Mouse (Mus musculus) heart, postnatal 0 days (tissue): ENCODE data around the gene Map1s.

ENCODE experiments used
- CTCF ChIP-seq: IDR thresholded peaks from 2 replicates; pipeline ENCODE4 v1.5.1; 2016; ENCODE audit warnings: antibody characterized with exemption, control low read depth, low read depth
- EP300 ChIP-seq: IDR thresholded peaks from 2 replicates; pipeline ENCODE4 v1.6.1; 2016; ENCODE audit warnings: antibody characterized with exemption, low read depth

DNA sequence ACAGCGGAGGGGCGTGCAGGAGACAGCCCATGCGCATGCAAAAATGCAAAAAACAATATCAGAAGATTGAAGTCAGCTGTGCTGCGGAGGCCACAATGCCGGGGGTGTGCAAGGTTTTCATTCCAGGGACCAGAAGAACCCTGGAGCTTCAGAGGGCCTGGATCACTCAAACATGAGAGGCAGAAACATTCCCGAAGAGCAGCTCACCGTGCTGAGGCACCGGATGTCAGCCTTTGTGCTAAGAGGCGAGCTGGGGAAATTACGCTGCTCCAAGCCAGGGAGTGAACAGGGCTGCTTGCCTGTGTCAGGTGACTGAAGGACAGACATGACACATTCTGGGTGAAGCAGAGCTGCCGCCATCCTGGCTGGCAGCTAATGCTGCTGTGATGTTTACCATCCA lies 25.2 kb upstream of the Map1s start:
- TF ChIP-seq CTCF (no peak), EP300 (no peak)
